Mouse (Mus musculus): ENCODE data around the gene Slc4a5. TPM values are rescaled to one million over a fixed set of nuclear protein-coding genes. Genes with fewer than 3 reads are reported as not detected.

Gene Slc4a5
- polyA plus RNA-seq, 1 experiment, result 11.4 TPM

GRCm38 (mm10) chr6:83316022-83316421 lies 96.4 kb downstream of the Slc4a5 start:
- Histone ChIP-seq H3K4me1 (ENCODE audit: control insufficient read depth, insufficient read depth, insufficient read length, low read length) (peaks cover 10% of the 10 kb centered on the region; the same call in 1 of the 2 replicates), H3K4me3 (ENCODE audit: low read depth, low read length) (peak overlapping the region; percentile 10; the same call in 1 of the 2 replicates), H3K27me3 (ENCODE audit: control insufficient read depth, insufficient read depth, low read length) (no peaks in the 10 kb centered on the region), H3K36me3 (ENCODE audit: control insufficient read depth, insufficient read depth, low read length) (no peaks in the 10 kb centered on the region), H3K27ac (ENCODE audit: insufficient read depth, low read depth, low read length) (no peak overlapping the region)
- TF ChIP-seq CTCF (IDR thresholded peaks at IDR 0.05; ENCODE audit: extremely low read depth, insufficient read length, insufficient replicate concordance, low read depth, low read length) (no peak), POLR2A (IDR thresholded peaks at IDR 0.05; ENCODE audit: low read depth, low read length) (no peak)
- 3% methylated on average over 10 of the region's 10 CpGs for WGBS

GRCm38 (mm10) chr6:83317108-83317741 lies 97.6 kb downstream of the Slc4a5 start:
- Histone ChIP-seq H3K4me3 (ENCODE audit: low read depth, low read length) (peak overlapping the region; percentile 97), H3K27ac (ENCODE audit: insufficient read depth, low read depth, low read length) (peak overlapping the region; percentile 33; the same call in 1 of the 2 replicates), H3K36me3 (ENCODE audit: control insufficient read depth, insufficient read depth, low read length) (no peaks in the 10 kb centered on the region), H3K4me1 (ENCODE audit: control insufficient read depth, insufficient read depth, insufficient read length, low read length) (peaks cover 4% of the 10 kb centered on the region; the same call in 1 of the 2 replicates), H3K27me3 (ENCODE audit: control insufficient read depth, insufficient read depth, low read length) (no peaks in the 10 kb centered on the region)
- peak; percentile 67 for TF ChIP-seq CTCF (IDR thresholded peaks at IDR 0.05; ENCODE audit: extremely low read depth, insufficient read length, insufficient replicate concordance, low read depth, low read length)
- TF ChIP-seq POLR2A (IDR thresholded peaks at IDR 0.05; ENCODE audit: low read depth, low read length), result peak; percentile 35; the same call in 1 of the 2 replicates
- WGBS, result under 1% methylated on average over 52 of the region's 52 CpGs

- no peak overlapping the region for H3K27ac ChIP-seq (ENCODE audit: insufficient read depth, low read depth, low read length)
- H3K4me3 ChIP-seq (ENCODE audit: low read depth, low read length), result no peak overlapping the region
- peaks cover 3% of the 10 kb centered on the region; the same call in 1 of the 2 replicates for H3K4me1 ChIP-seq (ENCODE audit: control insufficient read depth, insufficient read depth, insufficient read length, low read length)
- WGBS, result 56% methylated on average over 1 of the region's 1 CpGs
- no peaks in the 10 kb centered on the region for H3K27me3 ChIP-seq (ENCODE audit: control insufficient read depth, insufficient read depth, low read length)
- H3K36me3 ChIP-seq (ENCODE audit: control insufficient read depth, insufficient read depth, low read length), result no peaks in the 10 kb centered on the region
- TF ChIP-seq POLR2A (IDR thresholded peaks at IDR 0.05; ENCODE audit: low read depth, low read length) (no peak), CTCF (IDR thresholded peaks at IDR 0.05; ENCODE audit: extremely low read depth, insufficient read length, insufficient replicate concordance, low read depth, low read length) (no peak)
Measured at GRCm38 (mm10) chr6:83321927-83322326, 102.3 kb downstream of the Slc4a5 start.

- no peak for TF ChIP-seq CTCF (IDR thresholded peaks at IDR 0.05; ENCODE audit: extremely low read depth, insufficient read length, insufficient replicate concordance, low read depth, low read length)
- no peak for TF ChIP-seq POLR2A (IDR thresholded peaks at IDR 0.05; ENCODE audit: low read depth, low read length)
- Histone ChIP-seq H3K27me3 (ENCODE audit: control insufficient read depth, insufficient read depth, low read length) (no peaks in the 10 kb centered on the region), H3K4me3 (ENCODE audit: low read depth, low read length) (no peak overlapping the region), H3K36me3 (ENCODE audit: control insufficient read depth, insufficient read depth, low read length) (no peaks in the 10 kb centered on the region), H3K4me1 (ENCODE audit: control insufficient read depth, insufficient read depth, insufficient read length, low read length) (peaks cover 2% of the 10 kb centered on the region; the same call in 1 of the 2 replicates), H3K27ac (ENCODE audit: insufficient read depth, low read depth, low read length) (no peak overlapping the region)
- WGBS, result 67% methylated on average over 2 of the region's 2 CpGs
Measured at GRCm38 (mm10) chr6:83322794-83323193, 103.2 kb downstream of the Slc4a5 start.

- TF ChIP-seq POLR2A (IDR thresholded peaks at IDR 0.05; ENCODE audit: low read depth, low read length) (no peak), CTCF (IDR thresholded peaks at IDR 0.05; ENCODE audit: extremely low read depth, insufficient read length, insufficient replicate concordance, low read depth, low read length) (no peak)
- Histone ChIP-seq H3K4me1 (ENCODE audit: control insufficient read depth, insufficient read depth, insufficient read length, low read length) (peaks cover 2% of the 10 kb centered on the region; the same call in 1 of the 2 replicates), H3K27me3 (ENCODE audit: control insufficient read depth, insufficient read depth, low read length) (no peaks in the 10 kb centered on the region), H3K27ac (ENCODE audit: insufficient read depth, low read depth, low read length) (no peak overlapping the region), H3K36me3 (ENCODE audit: control insufficient read depth, insufficient read depth, low read length) (peaks cover under 1% of the 10 kb centered on the region), H3K4me3 (ENCODE audit: low read depth, low read length) (no peak overlapping the region)
- WGBS, result 79% methylated on average over 8 of the region's 8 CpGs
Measured at GRCm38 (mm10) chr6:83323652-83324419, 104.2 kb downstream of the Slc4a5 start.

GRCm38 (mm10) chr6:83325525-83326393 lies 106.1 kb downstream of the Slc4a5 start, which contains the start of the genes Mthfd2 and Mob1a:
Mthfd2 (minus strand) TSS chr6:83325908.
Mob1a (plus strand) TSS chr6:83326016.
- Histone ChIP-seq H3K36me3 (ENCODE audit: control insufficient read depth, insufficient read depth, low read length) (peaks cover 14% of the 10 kb centered on the region), H3K4me3 (ENCODE audit: low read depth, low read length) (peak within 1 kb of the TSS; percentile 87), H3K4me1 (ENCODE audit: control insufficient read depth, insufficient read depth, insufficient read length, low read length) (peaks cover 2% of the 10 kb centered on the region; the same call in 1 of the 2 replicates), H3K27ac (ENCODE audit: insufficient read depth, low read depth, low read length) (peak within 1 kb of the TSS; percentile 82), H3K27me3 (ENCODE audit: control insufficient read depth, insufficient read depth, low read length) (no peaks in the 10 kb centered on the region)
- WGBS, result 2% methylated on average over 65 of the region's 65 CpGs
- TF ChIP-seq POLR2A (IDR thresholded peaks at IDR 0.05; ENCODE audit: low read depth, low read length) (peak; percentile 94), CTCF (IDR thresholded peaks at IDR 0.05; ENCODE audit: extremely low read depth, insufficient read length, insufficient replicate concordance, low read depth, low read length) (no peak)
